Mouse (Mus musculus) ES-E14 (cell line): ENCODE data around the gene Pde6b.

Experiments used
- CHD2 ChIP-seq: IDR thresholded peaks from 2 replicates; pipeline ENCODE4 v1.6.1; 2014; ENCODE audit warnings: mild to moderate bottlenecking, low read depth, low read length, inconsistent platforms
- HCFC1 ChIP-seq: IDR thresholded peaks from 2 replicates; pipeline ENCODE4 v1.6.1; 2012; ENCODE audit warnings: low read length, inconsistent platforms, borderline replicate concordance; ENCODE audit not compliant: insufficient read depth
- MAFK ChIP-seq: IDR thresholded peaks from 2 replicates; pipeline ENCODE4 v1.6.1; 2014; ENCODE audit warnings: mild to moderate bottlenecking, low read depth, low read length, inconsistent platforms; ENCODE audit not compliant: insufficient read depth
- ZNF384 ChIP-seq: IDR thresholded peaks from 2 replicates; pipeline ENCODE4 v1.6.1; 2012; ENCODE audit warnings: low read depth, low read length, inconsistent platforms

DNA sequence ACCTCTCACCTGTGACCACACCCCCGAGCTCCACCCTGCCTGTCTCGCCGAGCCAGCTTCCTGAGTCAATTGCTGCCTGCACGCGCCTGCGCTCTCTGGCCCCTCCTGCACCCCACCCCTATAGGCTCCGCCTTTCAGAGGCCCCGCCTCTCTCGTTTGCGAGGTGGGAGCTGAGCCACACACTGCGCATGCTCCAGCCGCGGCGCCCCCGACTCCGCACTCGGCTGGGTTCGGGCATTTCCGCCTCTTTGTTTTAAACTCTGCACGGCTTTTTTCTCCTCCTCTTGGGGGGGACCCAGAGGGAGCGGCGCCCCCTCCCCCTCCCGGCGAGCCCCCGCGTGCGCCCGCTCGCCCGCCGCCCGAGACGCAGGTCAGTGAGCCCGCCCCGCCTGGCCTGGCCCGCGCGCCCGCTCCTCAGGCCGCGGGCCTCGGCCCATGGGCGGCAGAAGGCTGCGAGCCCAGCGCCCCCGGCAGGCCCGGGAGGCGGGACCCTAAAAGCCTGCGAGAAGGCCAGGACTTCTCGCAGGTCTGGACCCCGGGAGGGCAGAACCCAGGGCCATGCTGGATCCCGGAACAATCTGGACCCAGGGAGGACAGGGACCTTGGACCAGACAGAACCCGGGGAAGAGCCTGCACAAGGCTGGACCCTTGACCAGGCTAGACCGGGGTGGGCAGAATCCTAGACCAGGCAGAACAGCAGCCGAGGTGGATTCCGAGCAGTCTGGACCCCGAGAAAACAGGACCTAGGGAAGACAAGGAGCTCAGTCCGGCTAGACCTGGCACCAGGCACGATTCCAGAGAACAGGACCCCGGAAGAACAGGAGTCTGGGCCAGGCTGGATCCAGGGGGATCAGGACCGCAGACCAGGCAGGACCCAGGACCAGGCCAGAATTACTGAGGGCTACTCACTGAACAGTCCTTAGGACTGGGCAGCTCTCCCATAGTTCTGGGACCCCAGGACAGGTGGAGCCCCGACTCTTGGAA is 73.2 kb downstream of the Pde6b start, which contains the start of gene Pcgf3:
- TF ChIP-seq MAFK (no peak), HCFC1 (no peak; the same call in 1 of the 2 replicates), CHD2 (0 out of 2 replicates have a peak, but pooled peaks have one; percentile 28), ZNF384 (peak; percentile 77)
